Mouse (Mus musculus) yolk sac, embryonic 10.5 days (tissue): ENCODE results near the gene Gm49384.

Experiments used
- DNase-seq: peaks from one replicate; pipeline ENCODE4 v3.0.0-alpha.2; 2017; ENCODE audit warnings: low spot score

Gm49384 gene

DNA sequence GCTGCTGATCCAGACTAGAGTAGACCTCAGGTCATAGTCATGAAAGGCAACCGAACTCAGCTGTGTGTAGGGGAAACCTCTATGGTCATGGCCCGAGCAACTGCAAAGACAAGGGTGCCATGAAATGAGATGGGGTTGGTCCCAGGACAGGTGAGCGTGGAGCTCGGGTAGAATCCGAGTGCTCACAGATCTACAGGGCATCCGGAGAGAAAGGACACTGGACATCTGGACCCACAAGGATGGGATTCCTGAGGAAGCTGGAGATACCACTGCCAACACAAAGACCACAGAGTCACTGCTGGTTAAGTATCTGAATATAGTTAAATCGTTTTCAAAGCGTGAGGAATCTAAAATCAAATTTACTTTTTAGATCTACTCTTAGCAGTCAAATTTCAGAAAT is 3.3 kb upstream of the Gm49384 start:
- DNase-seq = no peak

DNA sequence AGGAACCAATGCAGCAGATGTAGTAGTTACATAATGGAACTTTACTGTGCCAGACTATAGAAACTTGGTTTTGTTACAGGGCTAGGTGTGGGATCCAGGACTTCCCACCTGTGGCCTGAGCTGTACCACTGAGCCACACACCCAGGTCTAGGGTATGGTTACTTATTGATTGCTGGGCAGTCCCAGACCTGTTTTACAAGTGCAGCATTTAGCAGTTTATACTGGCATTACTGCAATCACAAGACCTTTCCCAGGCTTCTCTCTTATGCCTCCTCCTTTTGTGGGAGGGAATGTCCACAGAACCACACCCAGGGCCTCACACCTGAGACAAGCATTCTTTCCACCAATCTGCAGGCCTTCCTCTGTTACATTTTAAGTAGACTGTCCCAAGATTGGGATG is 5.1 kb downstream of the Gm49384 start:
- DNase-seq = no peak

DNA sequence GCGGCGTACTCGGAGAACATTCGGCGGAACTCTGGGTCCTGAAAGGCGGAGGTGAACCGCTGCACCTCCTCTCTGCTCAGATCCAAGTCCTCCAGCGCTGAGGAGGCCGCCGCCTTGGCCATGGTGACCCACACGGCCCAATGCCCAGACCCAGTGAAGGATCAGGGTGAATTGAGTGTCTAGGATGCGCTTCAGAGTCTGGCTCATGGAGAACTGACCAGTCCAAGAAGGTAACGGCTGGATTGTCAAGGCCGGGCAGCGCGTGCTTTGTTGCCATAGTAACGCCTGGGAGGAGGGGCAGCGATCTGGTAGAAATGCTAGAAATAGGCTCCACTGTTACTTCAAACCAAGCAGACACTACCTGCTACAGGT is 5.9 kb downstream of the Gm49384 start, which contains the start of gene Dnaaf2:
Gene Dnaaf2, minus strand, starts transcription at position 266 of the 372 bp plus-strand sequence.
- DNase-seq = peak; percentile 85

DNA sequence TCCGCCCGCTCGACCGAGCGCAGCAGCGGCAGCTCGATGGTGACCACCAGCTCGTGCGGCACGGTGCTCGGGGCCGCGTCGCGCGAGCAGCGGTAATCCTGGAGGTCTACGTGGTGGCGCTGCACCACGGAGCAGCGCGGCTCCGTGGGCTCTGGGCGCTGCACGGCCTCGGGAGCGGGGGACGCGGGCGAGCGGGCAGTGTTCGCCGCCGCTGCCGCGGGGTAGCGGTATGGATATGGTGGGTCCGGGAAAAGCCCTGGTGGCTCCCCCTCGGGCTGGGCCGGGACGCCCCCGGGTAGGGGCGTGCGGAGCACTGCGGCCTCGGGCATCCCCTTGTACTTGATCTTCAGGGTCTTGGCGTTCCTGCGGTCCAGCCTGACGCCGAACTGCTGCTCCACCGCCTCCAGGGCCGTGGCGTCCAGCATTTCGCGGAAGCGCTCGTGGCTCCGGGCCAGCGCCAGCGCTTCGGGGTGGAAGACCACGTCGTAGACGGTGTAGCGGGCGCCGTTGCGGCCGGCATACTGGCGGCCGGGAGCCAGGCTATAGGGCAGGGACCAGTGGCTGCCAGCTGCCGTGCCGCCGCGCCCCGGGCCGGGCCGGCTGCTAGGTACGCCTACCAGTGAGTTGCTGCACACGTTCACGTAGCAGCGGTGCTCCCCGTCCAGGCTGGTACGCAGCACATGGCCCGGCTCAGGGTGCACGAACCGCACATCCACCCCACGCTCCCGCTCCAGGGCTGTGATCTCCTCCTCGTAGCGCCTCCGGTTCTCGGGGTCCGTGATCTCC is 6.5 kb downstream of the Gm49384 start:
- peak; percentile 53 for DNase-seq

DNA sequence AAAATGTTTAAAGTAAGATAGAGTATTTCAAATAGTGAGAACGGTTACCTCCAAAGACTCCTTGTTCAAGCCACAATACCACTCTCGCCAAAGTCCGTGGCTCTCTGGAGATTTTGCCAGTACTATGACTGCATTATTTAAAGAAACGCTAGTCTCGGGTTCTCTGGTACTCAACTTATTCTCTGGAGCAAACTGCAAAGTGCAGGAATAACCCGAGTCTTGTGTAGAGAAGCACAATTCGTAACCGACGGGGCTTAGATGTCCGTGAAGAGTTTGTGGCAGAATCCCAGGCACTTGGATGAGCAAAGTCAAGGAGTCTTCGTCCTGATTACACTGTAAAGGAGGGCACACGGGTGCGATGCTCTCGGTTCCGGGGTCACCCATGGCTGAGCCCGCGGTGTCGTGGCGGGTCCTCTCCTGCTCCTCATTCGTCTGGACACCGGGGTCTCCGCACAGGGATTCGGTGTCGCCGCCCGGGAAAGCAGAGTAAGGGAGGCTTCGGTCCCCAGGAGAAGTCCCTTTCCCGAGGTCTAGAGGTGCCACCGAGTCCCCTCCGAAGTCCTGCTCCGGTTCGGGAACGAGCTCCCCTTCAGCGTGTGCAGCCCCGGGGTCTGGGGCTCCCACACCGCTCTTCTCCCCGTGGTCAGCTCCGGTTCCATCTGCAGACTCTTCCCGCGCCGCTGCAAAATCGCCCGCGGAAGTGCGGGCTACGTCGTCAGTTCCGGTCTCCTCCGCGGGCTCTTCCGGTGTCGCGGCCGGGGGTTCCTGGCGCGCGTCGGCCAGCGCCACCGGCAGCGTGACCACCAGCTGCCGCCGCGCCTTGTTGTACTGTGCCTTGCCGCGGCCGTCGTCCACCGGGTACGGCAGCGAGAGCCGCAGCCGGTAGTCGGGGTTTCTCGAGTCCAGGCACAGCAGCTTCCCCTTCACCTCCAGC is 7.4 kb downstream of the Gm49384 start, which contains the start of gene Gm49383:
Gene Gm49383, minus strand, starts transcription at position 661 of the 934 bp plus-strand sequence.
- peak; percentile 75 for DNase-seq

DNA sequence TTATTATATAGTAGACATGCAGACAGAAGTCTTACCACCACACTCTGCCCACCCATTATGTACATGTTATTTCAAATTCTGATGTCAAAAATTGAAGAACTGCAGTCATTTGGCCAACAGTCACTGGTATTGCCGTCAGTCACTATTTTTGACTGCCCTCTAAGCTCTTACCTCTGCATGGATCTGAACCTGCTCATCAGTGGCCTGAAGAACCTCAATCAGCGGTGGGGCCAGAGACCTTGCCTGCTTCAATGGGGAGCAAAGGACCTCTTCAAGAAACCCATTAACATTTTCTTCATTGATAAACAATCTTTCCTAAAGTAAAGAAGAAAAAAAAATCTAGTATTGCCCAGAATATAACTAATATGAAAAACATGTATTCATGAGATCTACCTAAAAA is 11.4 kb downstream of the Gm49384 start:
- no peak for DNase-seq

DNA sequence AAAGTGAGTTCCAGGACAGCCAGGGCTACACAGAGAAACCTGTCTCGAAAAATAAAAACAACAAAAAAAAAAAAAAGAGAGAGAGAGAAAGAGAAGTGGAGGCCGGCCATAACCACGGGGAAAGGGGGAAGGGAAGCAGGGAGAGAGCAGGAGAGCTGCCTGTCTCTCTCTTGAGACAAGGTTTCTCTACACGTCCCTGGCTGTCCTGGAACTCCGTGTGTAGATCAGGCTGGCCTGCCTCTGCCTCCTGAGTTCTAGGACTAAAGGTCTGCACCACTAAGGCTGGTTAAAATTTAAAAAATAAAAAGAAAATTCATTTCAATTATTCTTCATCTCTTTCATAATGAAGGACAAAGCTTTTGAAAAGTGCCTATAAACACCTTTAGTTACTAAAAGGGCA is 12.7 kb downstream of the Gm49384 start:
- no peak for DNase-seq

DNA sequence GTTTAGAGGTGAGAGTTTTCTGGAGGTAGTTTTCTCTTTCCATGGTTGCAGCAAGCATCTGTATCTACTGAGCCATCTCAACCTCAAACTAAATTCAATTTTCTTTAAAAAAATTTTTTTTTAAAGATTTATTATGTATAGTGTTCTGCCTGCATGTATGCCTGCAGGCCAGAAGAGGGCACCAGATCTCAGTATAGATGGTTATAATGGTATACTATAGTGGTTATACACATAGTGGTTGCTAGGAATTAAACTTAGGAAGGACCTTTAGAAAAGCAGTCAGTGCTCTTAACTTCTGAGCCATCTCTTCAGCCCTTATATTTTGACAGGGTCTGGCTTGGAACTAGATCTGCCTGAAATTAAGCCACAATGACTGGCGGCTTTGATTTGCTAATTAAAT is 13.5 kb downstream of the Gm49384 start:
- no peak for DNase-seq

DNA sequence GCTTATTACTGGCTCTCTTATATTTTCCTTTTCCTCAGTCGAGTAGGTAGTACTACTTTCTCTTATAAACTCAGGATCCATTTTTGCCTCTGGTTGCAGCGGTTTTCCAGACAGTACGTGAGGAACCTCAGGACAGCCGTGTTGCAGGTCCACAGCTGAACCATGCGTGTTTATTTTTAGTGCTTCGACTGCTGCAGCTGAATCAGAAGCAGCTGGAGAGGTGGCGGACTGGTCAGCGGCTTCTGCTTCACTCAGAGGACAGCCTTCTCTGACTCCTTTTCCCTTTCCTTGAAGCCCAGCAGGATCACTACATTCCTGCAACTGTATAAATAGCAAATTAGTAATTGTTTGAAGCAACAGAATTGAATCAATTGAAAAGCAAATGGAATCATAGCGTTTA is 14.0 kb downstream of the Gm49384 start:
- DNase-seq = no peak

DNA sequence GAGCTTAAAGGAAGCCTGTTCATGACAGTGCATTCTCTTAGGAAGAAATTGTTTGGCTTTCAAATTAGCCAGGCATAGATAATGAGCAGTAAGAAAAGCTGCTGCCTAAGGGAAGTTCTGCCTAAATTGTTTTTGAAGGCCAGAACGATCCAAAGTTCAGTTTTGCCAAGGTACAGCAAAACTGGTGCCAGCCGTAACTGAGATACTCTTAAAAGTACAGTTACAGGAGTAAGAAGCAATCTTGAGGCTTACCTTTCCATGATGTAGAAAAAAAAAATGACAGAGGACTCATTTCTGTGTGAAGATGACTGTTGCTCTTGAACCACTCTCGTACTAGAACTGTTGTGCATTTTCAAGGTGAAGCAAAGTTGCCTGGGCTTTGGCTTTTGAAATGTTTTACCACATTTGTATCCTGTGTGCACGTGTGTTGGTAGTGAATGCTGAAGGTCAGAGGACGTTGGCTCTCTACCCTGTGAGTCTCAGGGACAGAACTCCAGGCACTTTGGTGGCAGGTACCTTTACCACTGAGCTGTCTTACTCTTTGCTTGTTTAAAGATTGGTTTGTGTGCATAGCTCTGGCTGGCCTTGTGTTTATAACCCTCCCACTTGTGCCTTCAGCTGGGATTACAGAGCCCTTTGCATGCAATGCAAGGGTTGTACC is 17.1 kb downstream of the Gm49384 start:
- no peak for DNase-seq

DNA sequence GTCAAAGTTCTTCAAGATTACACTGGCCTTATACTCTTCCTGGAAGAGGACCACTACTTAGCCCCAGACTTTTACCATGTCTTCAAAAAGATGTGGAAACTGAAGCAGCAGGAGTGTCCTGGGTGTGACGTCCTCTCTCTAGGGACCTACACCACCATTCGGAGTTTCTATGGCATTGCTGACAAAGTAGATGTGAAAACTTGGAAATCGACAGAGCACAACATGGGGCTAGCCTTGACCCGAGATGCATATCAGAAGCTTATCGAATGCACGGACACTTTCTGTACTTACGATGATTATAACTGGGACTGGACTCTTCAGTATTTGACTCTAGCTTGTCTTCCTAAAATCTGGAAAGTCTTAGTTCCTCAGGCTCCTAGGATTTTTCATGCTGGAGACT is 18.7 kb downstream of the Gm49384 start:
- DNase-seq = no peak

DNA sequence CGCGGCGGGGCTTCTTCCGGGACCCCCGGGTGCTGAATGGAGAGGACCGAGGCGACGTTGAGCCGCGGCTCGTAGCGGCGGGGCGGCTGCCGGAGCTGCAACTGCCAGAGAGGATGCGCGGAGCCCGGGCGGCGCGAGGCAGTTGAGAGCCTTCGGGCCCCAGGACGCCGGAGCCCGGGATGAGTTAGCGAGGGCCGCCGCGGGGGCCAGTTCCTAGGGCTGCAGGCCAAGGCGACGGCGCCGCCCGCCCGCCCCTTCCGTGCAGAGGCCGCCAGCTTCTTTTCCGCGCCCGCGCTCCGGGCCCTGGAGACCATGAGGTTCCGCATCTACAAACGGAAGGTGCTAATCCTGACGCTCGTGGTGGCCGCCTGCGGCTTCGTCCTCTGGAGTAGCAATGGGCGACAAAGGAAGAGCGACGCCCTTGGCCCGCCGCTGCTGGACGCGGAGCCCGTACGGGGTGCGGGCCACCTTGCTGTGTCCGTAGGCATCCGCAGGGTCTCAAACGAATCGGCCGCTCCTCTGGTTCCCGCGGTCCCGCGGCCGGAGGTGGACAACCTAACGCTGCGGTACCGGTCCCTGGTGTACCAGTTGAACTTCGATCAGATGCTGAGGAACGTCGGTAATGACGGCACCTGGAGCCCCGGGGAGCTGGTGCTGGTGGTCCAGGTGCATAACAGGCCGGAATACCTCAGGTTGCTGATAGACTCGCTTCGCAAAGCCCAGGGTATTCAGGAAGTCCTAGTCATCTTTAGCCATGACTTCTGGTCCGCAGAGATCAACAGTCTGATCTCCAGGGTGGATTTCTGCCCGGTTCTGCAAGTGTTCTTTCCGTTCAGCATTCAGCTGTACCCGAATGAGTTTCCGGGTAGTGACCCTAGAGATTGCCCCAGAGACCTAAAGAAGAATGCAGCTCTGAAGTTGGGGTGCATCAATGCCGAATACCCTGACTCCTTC is 19.4 kb downstream of the Gm49384 start:
- DNase-seq = peak; percentile 54

DNA sequence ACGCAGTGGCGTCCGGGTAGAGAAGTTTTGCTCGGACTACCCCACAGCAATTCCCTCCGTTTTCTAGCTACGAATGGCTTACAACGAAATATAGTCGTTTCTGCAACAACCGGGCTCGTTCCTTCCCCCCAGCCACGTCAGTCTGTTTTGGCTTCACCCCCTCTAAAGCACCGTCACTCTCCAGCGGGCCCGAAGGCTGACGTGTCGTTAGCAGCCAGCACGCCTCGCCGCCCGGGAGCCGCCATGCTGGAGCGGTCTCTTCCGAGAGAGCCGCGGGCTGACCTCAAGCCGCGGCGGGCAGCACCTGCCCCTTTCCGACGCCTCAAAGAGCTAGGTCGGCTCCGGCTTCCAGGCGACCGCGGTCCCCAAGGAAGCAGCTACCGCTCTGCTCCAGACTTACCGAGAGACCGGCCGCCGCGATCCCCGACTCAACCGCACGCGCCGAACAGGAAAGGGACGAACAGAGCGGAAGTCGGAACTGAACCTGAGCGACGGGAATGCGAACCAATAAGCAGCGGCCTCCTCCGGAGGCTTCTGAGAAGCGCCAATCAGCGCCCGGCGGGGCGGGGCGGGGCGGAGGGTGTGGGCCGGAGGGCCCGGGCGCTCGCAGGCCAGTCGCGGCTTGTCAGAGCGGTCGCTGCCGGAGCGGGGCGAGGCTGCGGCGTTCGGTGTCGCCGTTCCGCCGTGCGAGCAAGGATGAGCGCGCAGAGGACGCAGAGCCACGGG is 20.3 kb downstream of the Gm49384 start, which contains the start of the genes Rpl36al and Mgat2:
Gene Rpl36al, minus strand, starts transcription at position 501 of the 726 bp plus-strand sequence.
Gene Mgat2, plus strand, starts transcription at position 575 of the 726 bp plus-strand sequence.
- peak; percentile 97 for DNase-seq

DNA sequence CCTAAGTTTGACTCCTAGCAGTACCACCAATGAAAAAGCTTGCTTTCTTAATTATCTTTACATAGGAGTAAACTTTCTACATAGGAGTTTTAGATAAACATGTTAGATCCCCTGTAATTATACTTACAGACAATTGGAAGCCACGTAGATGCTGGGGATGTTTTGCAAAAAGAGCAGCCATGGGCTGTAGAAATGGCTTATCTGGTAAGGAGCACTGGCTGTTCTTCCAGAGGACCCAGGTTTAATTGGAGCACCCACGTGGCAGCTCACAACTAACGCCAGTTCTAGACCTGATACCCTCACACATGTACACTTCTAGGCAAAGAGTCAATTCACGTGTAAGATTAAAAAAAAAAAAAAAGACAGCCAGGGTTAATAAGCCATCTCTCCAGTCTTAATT is 22.3 kb downstream of the Gm49384 start:
- DNase-seq = no peak

DNA sequence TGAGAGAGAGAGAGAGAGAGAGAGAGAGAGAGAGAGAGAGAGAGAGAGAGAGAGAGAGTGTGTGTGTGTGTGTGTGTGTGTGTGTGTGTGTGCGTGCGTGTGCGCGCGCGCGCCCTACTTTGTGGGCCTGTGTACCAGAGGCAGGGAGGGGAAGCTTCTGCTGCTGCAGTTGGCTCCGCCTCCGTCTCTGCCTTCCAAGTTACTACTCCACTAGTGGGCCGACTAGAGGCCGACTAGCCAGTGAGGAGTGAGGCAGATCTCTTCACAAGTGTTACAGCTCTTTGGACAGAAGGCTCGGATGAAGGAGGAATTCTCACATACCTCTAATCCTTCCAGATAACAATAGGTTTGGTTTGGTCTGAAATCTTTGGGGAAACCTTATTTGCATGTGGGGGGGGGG is 24.7 kb downstream of the Gm49384 start:
- DNase-seq = no peak

DNA sequence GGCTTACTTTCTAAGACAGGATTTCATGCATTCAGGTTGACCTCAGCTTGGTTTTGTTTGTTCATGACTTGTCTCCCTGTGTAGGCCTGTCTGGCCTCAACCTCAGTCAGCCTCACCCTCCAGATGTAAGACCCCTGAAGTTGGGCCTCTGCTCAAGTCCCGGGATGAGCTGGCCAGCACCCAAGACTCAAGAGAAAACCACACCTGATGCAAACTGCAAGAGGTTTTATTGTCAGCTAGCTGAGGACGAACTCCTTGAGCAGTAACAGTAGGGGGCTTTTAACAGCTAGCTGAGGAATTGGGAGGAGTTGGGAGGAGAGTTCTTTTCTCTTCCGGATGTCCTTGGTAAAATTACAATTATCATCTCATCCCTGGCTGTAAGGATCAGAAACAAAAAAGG is 26.5 kb downstream of the Gm49384 start:
- no peak for DNase-seq

DNA sequence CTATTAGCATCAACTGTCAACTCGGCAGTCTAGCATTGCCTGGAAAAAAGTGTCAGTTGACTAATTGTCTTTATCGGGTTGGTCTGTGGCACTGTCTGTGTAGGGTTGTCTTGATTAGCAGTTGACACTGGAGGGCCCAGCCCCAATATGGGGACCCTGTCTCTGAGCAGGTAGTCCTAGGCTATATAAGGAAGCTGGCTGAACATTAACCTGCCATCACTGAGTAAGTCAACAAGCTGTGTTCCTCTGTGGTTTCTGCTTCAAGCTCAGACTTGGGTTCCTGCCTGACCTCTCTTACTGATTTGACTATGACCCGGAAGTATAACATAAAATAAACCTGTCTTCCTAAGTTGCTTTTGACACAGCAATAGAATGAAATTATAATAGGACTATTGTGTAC is 28.1 kb downstream of the Gm49384 start:
- no peak for DNase-seq

DNA sequence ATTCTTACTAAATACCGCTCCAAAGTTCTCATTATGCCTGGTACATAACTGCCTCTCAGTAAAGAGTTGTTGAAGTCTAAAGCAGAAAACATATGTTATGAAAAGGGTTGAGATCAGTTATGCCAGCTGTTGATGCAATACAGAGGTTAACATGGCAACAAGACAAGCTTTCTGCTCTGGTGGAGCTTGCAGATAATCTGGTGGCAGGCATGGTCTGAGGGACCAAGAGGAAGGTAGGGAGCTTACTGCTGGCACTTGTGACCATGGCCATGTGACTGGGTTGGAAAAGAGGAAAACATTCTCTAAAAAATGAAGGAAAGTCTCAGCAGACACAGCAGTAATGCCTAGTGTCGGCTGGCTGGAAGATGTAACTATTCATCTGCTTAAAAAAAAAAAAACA is 32.8 kb downstream of the Gm49384 start:
- DNase-seq = no peak

DNA sequence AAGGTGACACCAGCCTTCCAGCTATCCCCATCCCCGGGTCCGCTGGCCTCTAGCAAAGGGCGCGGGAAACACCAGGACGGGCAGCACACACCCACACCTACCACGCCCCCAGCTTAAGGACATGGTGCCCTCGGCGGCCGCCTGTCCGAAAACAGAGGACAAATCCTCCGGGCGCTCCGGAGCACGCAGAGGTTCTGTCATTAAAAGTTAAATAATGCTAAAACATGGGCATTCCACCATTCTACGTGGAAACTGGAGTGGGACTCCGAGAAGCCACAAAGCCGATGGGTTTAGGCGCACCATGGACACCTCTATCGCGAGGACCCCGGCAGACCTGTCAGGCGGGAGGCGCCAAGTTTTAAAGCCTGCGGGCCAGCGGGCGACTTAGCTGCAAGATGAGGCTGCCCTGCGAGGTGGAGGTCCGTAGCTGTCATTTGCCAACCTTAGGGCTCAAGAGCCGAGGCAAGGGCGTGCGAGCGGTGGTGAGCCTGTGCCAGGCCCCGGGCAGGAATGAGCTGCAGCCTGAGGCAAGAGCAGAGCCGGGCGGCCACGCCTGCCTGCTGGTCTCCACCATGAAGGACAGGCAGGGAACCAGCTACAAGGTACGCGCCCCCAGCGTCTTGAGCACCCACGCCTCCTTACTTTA is 35.5 kb downstream of the Gm49384 start, which contains the start of gene Lrr1:
Gene Lrr1, plus strand, starts transcription at position 354 of the 646 bp plus-strand sequence.
- peak; percentile 92 for DNase-seq
